Mouse (Mus musculus): ENCODE results near the gene Cldn5.

Gene Cldn5

DNA sequence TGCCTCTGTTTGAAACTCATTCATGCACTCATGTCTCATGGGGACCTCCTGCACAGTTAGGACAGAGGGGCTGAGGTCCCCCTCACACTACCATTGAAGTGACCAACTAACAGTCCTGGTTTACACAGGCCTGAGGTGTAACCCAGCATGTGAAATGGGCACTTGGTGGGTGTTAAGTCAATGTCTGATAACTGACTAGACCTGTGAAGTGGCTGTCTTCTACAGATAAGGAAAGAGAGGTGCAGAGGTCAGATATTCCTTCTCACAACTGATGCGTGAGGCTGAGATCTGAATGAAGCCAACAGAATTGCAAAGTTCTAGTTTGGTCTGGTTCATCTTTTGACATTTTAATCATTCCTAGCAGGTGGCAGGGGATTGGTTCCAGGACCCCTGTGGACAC is 8.8 kb downstream of the Cldn5 start:
- DNase-seq, result no peak

DNA sequence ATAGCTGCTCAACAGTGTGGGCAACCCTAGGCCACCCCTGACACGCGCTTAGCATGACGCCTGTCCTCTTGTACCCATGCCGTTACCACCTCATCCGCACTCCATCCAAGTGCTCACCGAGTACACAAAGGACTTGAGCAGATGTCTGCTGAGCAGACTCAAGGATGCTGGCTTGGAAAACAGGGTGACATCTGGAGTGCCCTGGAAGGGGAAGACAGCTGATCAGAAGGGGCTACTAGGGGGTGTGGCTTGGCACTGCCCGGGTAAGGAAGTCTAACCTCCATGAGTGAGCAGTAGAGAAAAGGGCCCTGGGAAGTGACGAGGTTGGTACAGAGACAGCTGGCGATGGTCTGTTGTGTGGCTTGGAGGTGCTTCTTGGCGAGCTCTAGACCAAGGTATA is 10.0 kb downstream of the Cldn5 start:
- DNase-seq, result no peak

DNA sequence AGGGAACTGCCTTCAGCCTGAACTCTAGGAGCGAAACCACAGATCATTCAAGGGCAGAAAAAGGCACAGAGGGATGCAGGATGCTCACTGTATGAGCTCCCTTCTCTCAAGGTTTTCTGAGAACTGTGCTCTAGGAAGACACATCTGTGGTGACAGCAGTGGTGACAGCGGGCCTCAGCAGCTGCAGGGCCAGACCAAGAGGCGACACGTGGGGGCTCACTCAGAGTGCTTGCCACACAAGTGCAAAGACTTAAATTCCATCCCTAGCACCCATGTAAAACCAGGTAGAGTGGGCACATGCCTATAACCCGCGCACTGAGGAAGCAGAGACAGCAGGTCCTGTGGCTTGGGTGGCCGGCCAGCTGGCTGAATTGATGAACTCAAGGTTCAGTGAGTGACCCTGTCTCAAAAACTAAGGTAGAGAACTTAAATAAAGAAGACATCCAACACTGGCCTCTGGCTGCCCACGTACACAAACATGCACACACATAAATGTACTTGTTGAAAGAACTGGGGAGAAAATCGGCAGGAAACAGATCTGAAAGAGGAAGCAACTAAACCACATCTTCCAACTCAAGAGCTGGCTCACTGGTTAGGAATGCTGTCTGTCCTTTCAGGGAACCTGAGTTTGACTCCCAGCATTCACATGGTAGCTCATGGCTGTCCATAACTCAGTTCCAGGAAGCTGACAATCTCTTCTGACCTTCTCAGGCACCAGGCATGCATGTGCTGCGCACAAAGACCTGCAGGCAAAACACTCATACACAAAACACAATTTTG is 12.2 kb downstream of the Cldn5 start:
- no peak for DNase-seq

DNA sequence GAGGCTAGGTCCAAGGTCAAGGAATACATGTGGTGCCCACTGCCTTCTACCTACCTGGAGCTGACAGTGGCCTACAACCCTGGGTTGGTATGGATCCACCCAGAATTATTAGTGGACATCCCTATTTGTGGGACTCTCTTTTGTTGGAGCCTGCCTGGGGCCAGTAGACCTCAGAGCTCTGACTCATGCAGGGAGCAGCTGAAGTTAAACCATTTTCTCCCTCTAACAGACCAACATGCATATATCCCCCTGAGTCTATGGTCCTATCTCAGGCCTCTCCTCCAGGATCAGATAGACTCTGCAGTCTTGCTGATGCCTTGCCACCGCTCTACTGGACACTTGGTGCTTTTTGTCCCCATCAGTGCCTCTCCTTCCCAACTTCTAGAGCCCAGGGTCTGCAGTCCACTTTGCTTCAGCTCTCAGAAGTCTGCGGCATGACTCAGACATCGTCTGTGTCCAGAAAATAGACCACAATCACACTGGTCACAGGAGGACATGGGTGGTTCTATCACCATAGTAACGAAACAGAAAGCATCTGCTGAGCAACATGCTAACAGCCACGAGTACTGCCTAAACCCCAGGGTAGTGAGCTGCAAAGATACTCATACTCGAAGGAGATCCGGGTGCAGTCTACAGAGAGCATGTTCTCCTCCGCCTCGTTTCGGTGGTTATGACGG is 18.7 kb downstream of the Cldn5 start:
- DNase-seq, result no peak

DNA sequence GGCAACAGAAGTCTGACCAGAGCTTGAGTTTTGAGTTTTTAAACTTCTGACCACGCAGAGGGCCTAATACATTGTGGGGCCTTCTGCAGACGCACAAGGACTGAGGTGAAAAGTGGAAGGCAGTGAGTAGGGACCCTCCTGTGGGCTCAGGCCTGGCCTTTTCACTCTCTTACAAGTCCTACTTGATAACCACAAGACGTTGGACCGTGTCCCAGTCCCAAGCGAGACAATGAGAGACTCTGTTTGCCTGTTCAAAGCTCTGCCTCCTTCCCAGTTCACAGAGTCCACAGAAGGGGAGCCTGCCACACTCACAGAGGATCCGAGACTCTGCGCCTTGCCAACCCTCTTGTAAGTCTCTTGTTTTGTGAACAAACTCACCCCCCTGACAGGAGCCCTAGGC is 20.0 kb downstream of the Cldn5 start:
- no peak for DNase-seq

DNA sequence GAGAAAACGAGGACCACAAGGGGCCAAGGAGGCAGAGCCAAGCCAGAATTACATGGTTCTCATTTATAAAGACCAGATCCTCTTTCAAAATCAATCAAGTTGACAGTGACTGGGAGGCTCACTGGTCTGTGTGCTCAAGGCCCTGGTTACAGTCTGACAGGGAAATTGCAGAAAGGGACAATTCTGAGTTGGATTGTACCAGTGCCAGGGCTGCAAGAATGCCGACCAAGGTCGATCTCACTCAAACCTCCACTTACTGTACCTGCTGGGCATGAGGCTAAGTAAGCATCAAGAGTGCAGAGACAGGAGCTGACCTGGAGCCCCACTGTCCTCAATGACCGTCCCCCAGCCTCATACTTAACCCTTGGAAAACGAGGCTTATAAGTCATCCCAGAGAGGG is 21.5 kb downstream of the Cldn5 start:
- no peak for DNase-seq

DNA sequence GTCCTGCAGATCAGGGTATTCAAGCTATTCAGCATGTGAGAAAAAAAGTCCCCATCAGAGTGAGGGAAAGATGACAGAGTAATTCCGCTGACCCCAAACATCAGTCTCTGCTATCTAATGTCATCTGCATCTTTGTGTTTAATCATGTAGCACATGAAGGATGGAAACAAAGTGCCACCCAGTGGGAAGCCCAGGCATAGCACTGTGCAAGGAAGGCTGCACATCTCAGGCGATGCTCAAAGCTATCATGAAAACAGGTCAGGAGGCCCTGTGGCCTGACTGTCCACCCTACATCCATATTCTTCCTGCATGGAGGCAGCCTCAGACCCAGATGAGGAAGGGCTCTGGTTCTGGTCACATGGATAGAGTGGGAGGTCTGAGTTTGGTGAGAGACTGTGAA is 22.2 kb downstream of the Cldn5 start:
- peak; percentile 44 to 62 for DNase-seq

DNA sequence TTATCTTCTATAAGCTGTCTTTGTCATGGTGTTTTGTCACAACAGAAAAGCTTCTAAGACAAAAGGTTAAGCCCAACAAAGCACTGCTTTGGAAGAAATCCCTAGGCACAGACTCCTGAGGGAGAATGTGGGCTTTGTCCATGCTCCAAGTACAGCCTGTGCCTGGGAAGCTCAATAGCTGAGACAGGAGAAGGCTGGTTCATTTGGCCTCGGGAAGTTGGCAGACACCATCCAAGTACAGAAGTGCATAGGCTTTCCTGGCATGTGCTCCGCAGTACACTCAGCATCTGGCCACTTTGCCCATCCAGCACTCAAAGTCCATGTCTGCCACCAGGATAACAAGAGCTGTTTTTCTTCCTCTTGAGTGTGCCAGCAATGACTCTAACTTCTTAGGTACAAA is 29.1 kb downstream of the Cldn5 start:
- DNase-seq, result no peak

DNA sequence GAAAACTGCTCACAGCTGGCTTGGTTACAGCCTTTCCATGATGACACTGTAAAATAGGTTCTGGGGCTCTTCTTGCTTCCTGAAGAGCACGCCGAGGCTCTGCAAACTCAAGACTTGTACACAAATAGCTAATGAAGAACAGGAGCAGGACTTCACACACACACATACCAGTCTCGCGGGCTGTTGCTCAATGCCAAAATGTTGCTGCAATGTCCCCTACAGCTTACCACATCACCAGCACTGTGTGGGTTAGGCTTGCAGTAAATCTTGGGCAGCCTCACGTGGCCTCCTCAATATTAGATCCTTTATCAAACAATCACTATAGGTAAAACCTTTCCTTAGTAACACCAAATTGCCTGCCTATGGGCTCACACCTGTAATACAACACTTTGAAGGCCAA is 32.4 kb downstream of the Cldn5 start:
- peak; percentile 28 to 29 for DNase-seq

DNA sequence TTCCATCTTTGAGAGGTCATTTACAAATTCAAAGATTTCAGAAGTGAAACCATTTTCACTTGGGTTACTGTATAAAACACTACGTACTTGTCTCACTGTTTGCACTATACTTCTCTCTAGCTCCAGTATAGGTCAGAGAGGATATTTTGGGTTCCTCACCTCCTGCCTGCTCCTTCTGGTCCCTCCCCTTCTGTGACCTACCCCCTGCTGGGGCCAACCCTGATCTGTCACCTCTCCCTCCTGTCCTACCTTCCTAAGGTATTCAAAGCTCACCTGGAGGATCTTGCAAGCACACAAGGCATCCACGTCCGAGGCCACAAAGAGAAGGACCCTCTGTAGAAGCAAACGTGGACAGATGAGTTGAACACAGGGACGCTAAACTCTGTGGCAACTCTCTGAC is 34.4 kb downstream of the Cldn5 start:
- DNase-seq, result no peak

DNA sequence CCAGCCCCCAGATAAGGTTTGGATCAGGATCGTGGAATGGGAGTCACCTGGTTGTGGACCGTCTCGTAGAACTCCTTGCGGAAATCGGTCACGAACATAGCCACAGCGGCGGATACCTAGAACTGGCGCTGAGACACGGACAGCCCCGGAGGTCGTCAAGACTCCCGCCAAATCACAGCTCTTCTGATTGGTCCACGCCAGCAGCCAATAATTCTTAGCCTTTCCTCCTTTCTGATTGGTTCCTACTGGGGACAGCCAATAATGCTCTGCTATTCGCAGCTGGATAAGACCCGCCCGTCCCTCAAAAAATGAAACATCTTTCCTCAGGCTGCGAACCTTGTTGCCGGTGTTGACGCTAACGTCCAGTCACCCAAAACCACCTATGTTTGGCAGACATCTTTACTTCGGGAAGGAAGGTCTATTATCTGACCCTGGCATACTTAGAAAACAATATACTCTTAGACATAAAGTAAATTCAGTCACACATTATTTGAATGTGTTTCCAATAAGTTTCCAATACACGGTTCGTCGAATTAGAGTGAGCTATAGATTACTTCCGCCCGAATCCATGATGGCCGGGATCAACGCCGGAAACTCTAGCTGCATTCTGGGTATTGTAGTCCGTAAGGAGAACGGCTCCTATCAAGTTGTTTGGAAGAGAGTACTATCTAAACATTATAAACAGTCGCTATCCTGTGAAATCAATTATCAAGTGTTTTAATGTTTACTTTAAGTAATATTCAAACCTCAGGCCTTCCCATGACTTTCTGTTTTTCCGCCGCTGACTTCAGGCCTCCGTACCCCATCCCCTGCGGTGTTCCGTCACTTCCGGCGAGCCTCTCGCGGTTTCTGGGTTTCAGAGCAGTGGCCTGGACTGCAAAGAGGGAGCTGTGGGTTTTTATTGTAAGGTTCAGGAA is 35.1 kb downstream of the Cldn5 start, which contains the start of the genes Ufd1 and Cdc45:
Gene Ufd1 (plus strand): TSS at position 312 of the 917 bp plus-strand sequence.
Gene Cdc45 (minus strand): TSS at position 520 of the 917 bp plus-strand sequence.
- DNase-seq, result peak; percentile 91

DNA sequence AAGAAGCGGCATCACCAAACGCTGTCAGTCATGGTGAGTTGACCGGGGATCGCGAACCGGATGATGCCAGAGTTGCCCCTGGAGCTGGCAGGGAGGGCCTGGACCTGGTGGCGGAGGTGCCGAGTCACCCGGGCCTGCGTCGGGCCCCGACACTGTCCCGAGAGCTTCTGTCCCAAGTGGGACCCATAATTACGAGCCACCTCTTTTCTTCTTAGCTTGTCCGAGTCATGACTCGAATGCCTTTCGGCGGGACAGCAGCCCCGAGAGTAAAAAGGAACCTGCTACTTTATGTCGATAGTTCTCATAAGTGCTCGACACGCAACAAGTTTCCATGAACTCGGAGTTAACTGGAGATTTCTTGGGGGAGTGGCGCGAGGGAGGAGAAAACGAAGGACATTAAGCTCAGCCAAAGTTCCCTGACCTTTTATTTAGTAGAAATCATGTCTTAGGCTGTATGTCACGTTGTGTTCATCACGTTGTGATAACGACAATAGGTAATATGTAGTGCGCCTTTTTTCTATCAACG is 35.8 kb downstream of the Cldn5 start:
- no peak for DNase-seq

DNA sequence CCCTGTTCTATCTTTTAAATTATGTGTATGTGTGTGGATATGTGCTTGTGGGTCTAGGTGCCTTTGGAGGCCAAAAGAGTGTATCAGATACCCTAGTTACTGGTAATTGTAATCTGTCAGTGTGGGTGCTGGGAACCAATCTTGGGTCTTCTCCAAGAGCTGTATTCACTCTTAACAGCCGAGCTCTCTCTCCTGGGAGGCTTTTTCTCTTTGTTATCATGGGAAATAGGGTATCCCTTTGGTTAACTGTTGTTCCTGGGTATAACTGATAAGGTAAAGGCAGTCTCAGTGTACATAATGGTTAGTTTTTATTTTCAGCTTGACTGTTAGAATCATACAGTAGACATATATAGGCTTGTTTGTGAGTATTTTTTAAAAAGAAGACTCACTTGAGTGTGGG is 45.7 kb downstream of the Cldn5 start:
- DNase-seq, result no peak

DNA sequence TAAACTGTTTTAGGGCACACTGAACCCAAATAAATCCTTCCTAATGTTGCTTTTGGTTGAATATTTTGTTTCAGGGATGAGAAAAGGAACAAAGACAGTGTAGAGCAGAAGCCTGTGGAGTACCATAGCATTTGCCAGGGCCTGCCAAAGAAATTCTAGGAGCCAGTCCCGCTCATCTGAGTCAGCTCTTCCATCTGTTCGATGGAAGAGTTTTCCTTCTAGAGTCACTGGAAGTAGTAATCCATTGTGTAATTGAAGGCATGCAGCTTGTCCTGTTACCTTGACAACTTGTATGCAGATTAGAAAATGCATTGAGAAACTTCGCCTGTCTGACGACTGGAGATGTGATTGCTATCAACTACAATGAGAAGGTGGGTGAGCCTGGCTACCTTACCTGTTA is 46.3 kb downstream of the Cldn5 start:
- DNase-seq, result no peak

All from lung, postnatal 4 days (tissue).